Mouse (Mus musculus) E14TG2a.4 (cell line): ENCODE data around the gene Aplp1.

ENCODE experiments used
- CTCF ChIP-seq: conservative IDR thresholded peaks from 2 replicates; pipeline ENCODE4 v1.5.1; 2014; ENCODE audit warnings: low read length
- POU5F1 ChIP-seq: IDR thresholded peaks from 2 replicates; pipeline ENCODE4 v1.6.1; 2014; ENCODE audit warnings: low read length, borderline replicate concordance

- TF ChIP-seq CTCF (no peak; the same call in 1 of the 2 replicates), POU5F1 (no peak)
Measured at GRCm38 (mm10) chr7:30431793-30432192, 13.5 kb downstream of the Aplp1 start.
